Mouse (Mus musculus) CH12.LX (cell line): ENCODE measurements around the gene Cenph.

Experiments used
- CTCF ChIP-seq, 2 experiments: IDR thresholded peaks in 1 of 2; conservative IDR thresholded peaks in 1 of 2; 2 replicates each; pipeline ENCODE4 v1.5.1; 2011 to 2012; ENCODE audit warnings: low read depth in 2 of 2, low read length in 2 of 2, improper control_type of control experiment in 1 of 2, inconsistent platforms in 1 of 2, mild to moderate bottlenecking in 1 of 2, moderate library complexity in 1 of 2
- EP300 ChIP-seq: IDR thresholded peaks from 2 replicates; pipeline ENCODE4 v1.6.1; 2011; ENCODE audit warnings: low read length, improper control_type of control experiment
- HCFC1 ChIP-seq: IDR thresholded peaks from 2 replicates; pipeline ENCODE4 v1.6.1; 2012; ENCODE audit warnings: low read depth, mild to moderate bottlenecking, inconsistent platforms, low read length, improper control_type of control experiment
- MEF2A ChIP-seq: IDR thresholded peaks from 2 replicates; pipeline ENCODE4 v1.6.1; 2014; ENCODE audit warnings: low read depth, mild to moderate bottlenecking, inconsistent platforms, low read length, improper control_type of control experiment, borderline replicate concordance

- peak; percentile 62 for TF ChIP-seq HCFC1
- no peak for TF ChIP-seq EP300
- TF ChIP-seq CTCF (conservative IDR thresholded peaks at IDR 0.05 in 1 of 2, IDR thresholded peaks at IDR 0.05 in 1 of 2; ENCODE audit: low read depth in 2 of 2, low read length in 2 of 2) = no peak
- TF ChIP-seq MEF2A = peak; percentile 46; the same call in 1 of the 2 replicates
Observed at GRCm38 (mm10) chr13:100744036-100744744, 31.5 kb downstream of the Cenph start, which contains the start of gene Mrps36.
